Mouse (Mus musculus): ENCODE measurements around the gene Alkbh4.
"Not testable (repeated sequence)": the region's sequence is repeated elsewhere in the genome, so short reads cannot be mapped to it uniquely, and the experiment has no call there.

Alkbh4 gene

GRCm38 (mm10) chr5:136143161-136143755 lies 7.3 kb downstream of the Alkbh4 start:
- no peak for DNase-seq (ENCODE audit: low spot score)

- no peak for DNase-seq (ENCODE audit: low spot score)
These were observed 8.9 kb downstream of the Alkbh4 start for GRCm38 (mm10) chr5:136144606-136145430.

- no peak for DNase-seq (ENCODE audit: low spot score)
These were observed 11.0 kb downstream of the Alkbh4 start for GRCm38 (mm10) chr5:136146936-136147335.

- no peak for DNase-seq (ENCODE audit: low spot score)
These were observed 11.8 kb downstream of the Alkbh4 start for GRCm38 (mm10) chr5:136147704-136148103.

- DNase-seq (ENCODE audit: low spot score) = not testable (repeated sequence)
These were observed 13.2 kb downstream of the Alkbh4 start for GRCm38 (mm10) chr5:136149134-136149576.

- no peak for DNase-seq (ENCODE audit: low spot score)
These were observed 16.4 kb downstream of the Alkbh4 start for GRCm38 (mm10) chr5:136152365-136152764.

GRCm38 (mm10) chr5:136155399-136155798 lies 19.5 kb downstream of the Alkbh4 start:
- no peak for DNase-seq (ENCODE audit: low spot score)

- DNase-seq (ENCODE audit: low spot score) = not testable (repeated sequence)
These were observed 24.1 kb downstream of the Alkbh4 start for GRCm38 (mm10) chr5:136160084-136160483.

GRCm38 (mm10) chr5:136163807-136164474 lies 28.0 kb downstream of the Alkbh4 start:
- no peak for DNase-seq (ENCODE audit: low spot score)

- DNase-seq (ENCODE audit: low spot score) = no peak
These were observed 29.3 kb downstream of the Alkbh4 start for GRCm38 (mm10) chr5:136165246-136165645.

GRCm38 (mm10) chr5:136167296-136167695 lies 31.4 kb downstream of the Alkbh4 start:
- DNase-seq (ENCODE audit: low spot score) = no peak

- DNase-seq (ENCODE audit: low spot score) = no peak
These were observed 32.1 kb downstream of the Alkbh4 start for GRCm38 (mm10) chr5:136168071-136168470.

GRCm38 (mm10) chr5:136169626-136170511 lies 33.9 kb downstream of the Alkbh4 start:
- peak; percentile 30 for DNase-seq (ENCODE audit: low spot score)

- peak; percentile 85 for DNase-seq (ENCODE audit: low spot score)
These were observed 34.8 kb downstream of the Alkbh4 start, which contains the start of gene Orai2 for GRCm38 (mm10) chr5:136170512-136171362. Gene Orai2 (minus strand): TSS chr5:136170713.

- DNase-seq (ENCODE audit: low spot score) = no peak
These were observed 35.7 kb downstream of the Alkbh4 start for GRCm38 (mm10) chr5:136171363-136172341.

GRCm38 (mm10) chr5:136172939-136173338 lies 37.0 kb downstream of the Alkbh4 start:
- no peak for DNase-seq (ENCODE audit: low spot score)

- DNase-seq (ENCODE audit: low spot score) = no peak
These were observed 37.9 kb downstream of the Alkbh4 start for GRCm38 (mm10) chr5:136173606-136174463.

- no peak for DNase-seq (ENCODE audit: low spot score)
These were observed 43.6 kb downstream of the Alkbh4 start for GRCm38 (mm10) chr5:136179594-136179993.

GRCm38 (mm10) chr5:136181197-136181596 lies 45.3 kb downstream of the Alkbh4 start:
- no peak for DNase-seq (ENCODE audit: low spot score)
